Comparison of ENCODE assay signal across 15 mouse cellular contexts in genomic region chrX:52017660-52018059, GRCm38 (mm10). TPM values are rescaled to one million over a fixed set of nuclear protein-coding genes. Genes with fewer than 3 reads are reported as not detected.
DNase-seq lines count a peak whose midpoint lies in the region; ATAC-seq and TF ChIP-seq lines count a peak whose summit lies in the region.
"Had no signal": no experiment of that assay in that cellular context is flagged by ENCODE, and none has a peak within 500 bp of the region (broad histone marks: within the 10 kb centered on the region; RNA-seq: fewer than 3 reads in every experiment).

No protein-coding gene starts in this region.

- WGBS in heart, postnatal 0 days = 63% methylated on average over 9 of the region's 9 CpGs
- WGBS in heart, embryonic 12.5 days = 59% methylated on average over 9 of the region's 9 CpGs

- no peaks in the 10 kb centered on the region for H3K36me3 ChIP-seq in heart, postnatal 0 days (replicated peaks; ENCODE audit: control insufficient read depth, insufficient read depth, low read length)
- H3K36me3 ChIP-seq in heart, embryonic 12.5 days = no peaks in the 10 kb centered on the region
- H3K36me3 ChIP-seq: hindbrain, embryonic 15.5 days had no signal

- ATAC-seq in heart, postnatal 0 days (ENCODE audit: insufficient read depth, low read depth) = 0 out of 2 replicates have a peak, but pooled peaks have one; percentile 20
- no peak for ATAC-seq in heart, embryonic 12.5 days (ENCODE audit: insufficient number of reproducible peaks, low FRiP score)
- ATAC-seq: forebrain, embryonic 16.5 days had no signal

- H3K4me1 ChIP-seq in heart, postnatal 0 days (ENCODE audit: control insufficient read depth, insufficient read depth) = no peaks in the 10 kb centered on the region
- peaks cover 11% of the 10 kb centered on the region for H3K4me1 ChIP-seq in heart, embryonic 12.5 days (replicated peaks)
- H3K4me1 ChIP-seq: hindbrain, embryonic 15.5 days had no signal

- H3K27me3 ChIP-seq in heart, postnatal 0 days (ENCODE audit: control insufficient read depth, insufficient read depth, low read length) = no peaks in the 10 kb centered on the region
- H3K27me3 ChIP-seq in heart, embryonic 12.5 days (replicated peaks) = no peaks in the 10 kb centered on the region
- H3K27me3 ChIP-seq: CH12.LX; hindbrain, embryonic 15.5 days had no signal

- H3K27ac ChIP-seq in heart, postnatal 0 days (ENCODE audit: low read depth) = no peak overlapping the region
- H3K27ac ChIP-seq in heart, embryonic 12.5 days (ENCODE audit: poor library complexity, severe bottlenecking) = no peak overlapping the region
- H3K27ac ChIP-seq: hindbrain, embryonic 15.5 days had no signal

- H3K9ac ChIP-seq in heart, postnatal 0 days (replicated peaks; ENCODE audit: low read depth, low read length) = no peak overlapping the region
- H3K9ac ChIP-seq in heart, embryonic 12.5 days = no peak overlapping the region
- H3K9ac ChIP-seq: hindbrain, embryonic 15.5 days had no signal

- no peak overlapping the region for H3K4me3 ChIP-seq in heart, postnatal 0 days (ENCODE audit: low read depth, low read length)
- H3K4me3 ChIP-seq in heart, embryonic 12.5 days = no peak overlapping the region
- H3K4me3 ChIP-seq: hindbrain, embryonic 15.5 days had no signal

- TF ChIP-seq EP300 in heart, postnatal 0 days (IDR thresholded peaks at IDR 0.05; ENCODE audit: low read depth) = no peak

- no peaks in the 10 kb centered on the region for H3K9me3 ChIP-seq in heart, postnatal 0 days (replicated peaks; ENCODE audit: control insufficient read depth, low read length)
- no peaks in the 10 kb centered on the region for H3K9me3 ChIP-seq in heart, embryonic 12.5 days (replicated peaks)
- H3K9me3 ChIP-seq: hindbrain, embryonic 15.5 days had no signal

- TF ChIP-seq CTCF in heart, postnatal 0 days (IDR thresholded peaks at IDR 0.05; ENCODE audit: low read depth) = no peak

- peak; percentile 5 for DNase-seq in heart, postnatal 0 days (ENCODE audit: low spot score)
- DNase-seq in lung, postnatal 4 days = peak; percentile 6 to 47
- no peak for DNase-seq in lung, postnatal 36 days
- peak; percentile 10 for DNase-seq in fibroblast of lung, adult 2 months (ENCODE audit: low read depth)
- DNase-seq in retina, postnatal 1 day = peak; percentile 31
- DNase-seq in left cerebral cortex, adult 11 months (ENCODE audit: low spot score) = no peak
- DNase-seq in cerebellum, adult 11-12 months = no peak
- DNase-seq: cerebellum, adult 8-10 months had no signal

- H3K4me2 ChIP-seq in heart, postnatal 0 days (ENCODE audit: low read depth, low read length) = no peak overlapping the region
- no peak overlapping the region for H3K4me2 ChIP-seq in heart, embryonic 12.5 days
- H3K4me2 ChIP-seq: hindbrain, embryonic 15.5 days had no signal

RNA-seq across cellular contexts. Expression of gene 1700080O16Rik, which starts 45.1 kb away (rescaled TPM):
- total RNA-seq in heart, postnatal 0 days (2014; rRNA removed; ENCODE audit: low replicate concordance) = not detected in 2 replicates
- not detected in 2 replicates for polyA plus RNA-seq in heart, postnatal 0 days (2015; fragmentation: Nextera tagmentation; extraction: Ambion mirVana)
- polyA plus RNA-seq in heart, embryonic 12.5 days (2016; fragmentation: Nextera tagmentation; extraction: Ambion mirVana) = not detected in 2 replicates
- total RNA-seq: CH12.LX; left cerebral cortex, postnatal 14 days; megakaryocyte-erythroid progenitor cell, adult 5-6 weeks had no signal
- polyA plus RNA-seq: forebrain, embryonic 16.5 days; hindbrain, embryonic 15.5 days; stomach, embryonic 16.5 days had no signal

Comparison
In these comparisons a context has a peak if more than half of its experiments do, and no peak if none do; other contexts are left out.
1. DNase-seq: peak in heart, postnatal 0 days (single experiment), lung, postnatal 4 days (2 of 2), fibroblast of lung, adult 2 months (single experiment) and retina, postnatal 1 day (single experiment); none in lung, postnatal 36 days (single experiment), left cerebral cortex, adult 11 months (single experiment) and cerebellum, adult 11-12 months (single experiment).